Mouse (Mus musculus) intestine, postnatal 0 days (tissue): Measurements from ENCODE around the gene Fam69b. TPM values are rescaled to one million over a fixed set of nuclear protein-coding genes. Genes with fewer than 3 reads are reported as not detected.

Experiments used
- ATAC-seq: fragments of 200-750 bp; cut with Nextera tagmentation; 2 replicates; pipeline ENCODE4 v1.8.0; 2017; ENCODE audit warnings: mild to moderate bottlenecking, moderate TSS enrichment, moderate library complexity
- H3K27ac ChIP-seq: fragments of 300-500 bp; sonication (generic); 2 replicates; pipeline ENCODE4 v1.5.1; 2014; ENCODE audit warnings: mild to moderate bottlenecking, low read depth, low read length, moderate library complexity
- H3K27me3 ChIP-seq: fragments of 300-500 bp; sonication (generic); replicated peaks from 2 replicates; pipeline ENCODE4 v1.6.1; 2014; ENCODE audit warnings: low read length, mixed read lengths; ENCODE audit not compliant: control insufficient read depth, insufficient read depth
- H3K36me3 ChIP-seq: fragments of 300-500 bp; sonication (generic); 2 replicates; pipeline ENCODE4 v1.6.1; 2014; ENCODE audit warnings: mild to moderate bottlenecking, moderate library complexity; ENCODE audit not compliant: control insufficient read depth, insufficient read depth
- H3K4me1 ChIP-seq: fragments of 300-500 bp; sonication (generic); replicated peaks from 2 replicates; pipeline ENCODE4 v1.6.1; 2014; ENCODE audit warnings: antibody characterized with exemption, low read length, mixed read lengths; ENCODE audit not compliant: control insufficient read depth, insufficient read depth
- H3K4me2 ChIP-seq: fragments of 300-500 bp; sonication (generic); replicated peaks from 2 replicates; pipeline ENCODE4 v1.6.1; 2014; ENCODE audit warnings: low read depth, mild to moderate bottlenecking, moderate library complexity
- H3K4me3 ChIP-seq: fragments of 300-500 bp; sonication (generic); 2 replicates; pipeline ENCODE4 v1.5.1; 2014; ENCODE audit warnings: low read depth, low read length
- H3K9ac ChIP-seq: fragments of 300-500 bp; sonication (generic); 2 replicates; pipeline ENCODE4 v1.6.1; 2014; ENCODE audit warnings: mild to moderate bottlenecking, low read depth, low read length
- H3K9me3 ChIP-seq: fragments of 300-500 bp; sonication (generic); 2 replicates; pipeline ENCODE4 v1.6.1; 2016; ENCODE audit warnings: mixed run types; ENCODE audit not compliant: control insufficient read depth
- CTCF ChIP-seq: sonication (generic); IDR thresholded peaks from 2 replicates; pipeline ENCODE4 v1.5.1; 2016; ENCODE audit warnings: low read depth, mild to moderate bottlenecking, control low read depth, antibody characterized with exemption, moderate library complexity
- WGBS: fragments of 180-500 bp; shearing (Covaris S2); extraction: QIAGEN DNeasy Blood & Tissue Kit; methylation state at CpG from one replicate; pipeline ENCODE4 v1.1.7; 2014; 5-methylcytosine and 5-hydroxymethylcytosine counted together
- polyA plus RNA-seq: library from polyadenylated mRNA; unstranded; fragments of >200 nt; fragmentation: Nextera tagmentation; extraction: Ambion mirVana; gene quantifications from 2 replicates; pipeline ENCODE4 v1.2.1, GENCODE M21; 2015

Fam69b gene
- polyA plus RNA-seq, 1 experiment from 2014 or later: 6.9 TPM

DNA sequence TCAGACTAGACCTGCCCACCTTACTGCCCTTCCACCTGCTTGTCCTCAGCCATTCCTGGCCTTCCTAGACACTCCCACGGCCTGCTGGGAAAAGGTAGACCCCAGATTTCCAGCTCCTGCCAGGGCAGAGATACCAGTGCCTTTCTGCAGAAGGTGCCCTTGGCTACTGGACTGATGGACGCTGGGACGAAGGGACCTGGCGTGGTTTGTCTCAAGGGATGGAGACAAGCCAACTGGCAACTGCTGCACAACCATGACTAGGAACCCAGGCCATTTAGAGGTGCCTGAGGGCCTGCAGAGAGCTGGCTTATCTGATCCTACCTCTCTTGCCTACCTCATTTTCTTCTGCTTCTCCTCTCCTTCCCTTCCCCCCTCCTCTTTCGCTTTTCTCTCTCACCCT lies 13.4 kb upstream of the Fam69b start:
- TF ChIP-seq CTCF: no peak
- no peak for ATAC-seq
- H3K9me3 ChIP-seq: no peaks in the 10 kb centered on the region
- no peak overlapping the region for H3K4me3 ChIP-seq
- no peak overlapping the region for H3K9ac ChIP-seq
- no peaks in the 10 kb centered on the region for H3K36me3 ChIP-seq
- peaks cover 4% of the 10 kb centered on the region; the same call in 1 of the 2 replicates for H3K4me1 ChIP-seq
- no peak overlapping the region for H3K27ac ChIP-seq
- 71% methylated on average over 5 of the region's 5 CpGs for WGBS
- no peak overlapping the region for H3K4me2 ChIP-seq
- no peaks in the 10 kb centered on the region for H3K27me3 ChIP-seq

DNA sequence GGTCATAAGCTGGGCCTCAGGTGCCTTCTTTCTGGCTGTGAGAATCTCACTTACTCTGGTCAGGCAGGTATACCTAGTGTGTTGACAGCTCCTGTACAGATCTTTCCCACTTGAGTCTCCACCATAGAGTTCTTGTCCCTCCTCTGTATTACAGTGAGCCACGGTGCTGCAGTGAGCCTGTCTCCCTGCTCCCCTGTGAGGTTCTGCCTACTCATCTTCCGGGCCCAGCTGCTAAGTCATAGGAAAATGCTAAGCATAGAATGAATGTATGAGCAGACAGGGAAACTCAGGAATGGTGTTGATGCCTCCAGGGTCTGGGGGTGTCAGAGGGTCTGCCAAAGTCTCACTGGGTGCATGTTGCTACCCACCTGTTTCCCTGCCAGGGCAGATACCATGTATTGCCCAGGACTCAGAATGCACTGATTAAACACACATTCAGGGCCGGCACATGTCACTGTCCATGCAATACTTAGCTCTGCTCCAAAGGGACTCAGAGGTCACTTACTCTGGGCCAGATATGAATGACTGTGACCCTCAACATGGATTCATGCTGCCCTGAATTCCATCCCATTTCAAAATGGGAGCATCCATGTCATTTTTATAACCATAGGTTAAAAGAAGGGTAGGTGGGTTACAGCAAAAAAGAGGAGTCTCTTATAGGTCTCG lies 12.7 kb upstream of the Fam69b start:
- ATAC-seq: no peak
- 76% methylated on average over 4 of the region's 4 CpGs for WGBS
- Histone ChIP-seq H3K27ac (no peak overlapping the region), H3K27me3 (no peaks in the 10 kb centered on the region), H3K9me3 (no peaks in the 10 kb centered on the region), H3K4me3 (no peak overlapping the region), H3K36me3 (no peaks in the 10 kb centered on the region), H3K4me1 (no peaks in the 10 kb centered on the region), H3K9ac (no peak overlapping the region), H3K4me2 (no peak overlapping the region)
- no peak for TF ChIP-seq CTCF

DNA sequence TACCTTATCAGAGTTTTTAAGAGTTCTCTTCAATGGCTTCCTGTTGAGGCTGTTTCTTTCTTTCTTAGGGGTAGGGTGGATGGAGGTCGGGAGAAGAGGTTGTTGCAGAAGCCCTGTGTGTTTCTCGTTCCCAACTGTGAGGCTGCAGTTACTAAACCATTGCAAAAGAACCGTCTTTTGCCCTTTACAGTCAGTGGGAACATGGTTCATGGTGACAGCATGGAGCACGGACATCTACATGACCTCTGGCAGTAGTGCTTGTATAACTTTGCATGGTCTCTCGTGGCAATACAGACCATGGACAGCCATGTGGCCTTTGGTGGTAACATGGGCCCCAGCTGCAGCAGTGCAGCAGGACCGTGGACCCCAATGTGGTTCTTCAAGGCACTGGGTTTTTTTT lies 10.9 kb upstream of the Fam69b start:
- no peak for ATAC-seq
- H3K36me3 ChIP-seq: no peaks in the 10 kb centered on the region
- H3K4me1 ChIP-seq: no peaks in the 10 kb centered on the region
- H3K4me3 ChIP-seq: no peak overlapping the region
- H3K4me2 ChIP-seq: no peak overlapping the region
- whole genome bisulfite sequencing: 82% methylated on average over 6 of the region's 6 CpGs
- H3K9me3 ChIP-seq: no peaks in the 10 kb centered on the region
- no peaks in the 10 kb centered on the region for H3K27me3 ChIP-seq
- no peak for TF ChIP-seq CTCF
- no peak overlapping the region for H3K9ac ChIP-seq
- no peak overlapping the region for H3K27ac ChIP-seq

DNA sequence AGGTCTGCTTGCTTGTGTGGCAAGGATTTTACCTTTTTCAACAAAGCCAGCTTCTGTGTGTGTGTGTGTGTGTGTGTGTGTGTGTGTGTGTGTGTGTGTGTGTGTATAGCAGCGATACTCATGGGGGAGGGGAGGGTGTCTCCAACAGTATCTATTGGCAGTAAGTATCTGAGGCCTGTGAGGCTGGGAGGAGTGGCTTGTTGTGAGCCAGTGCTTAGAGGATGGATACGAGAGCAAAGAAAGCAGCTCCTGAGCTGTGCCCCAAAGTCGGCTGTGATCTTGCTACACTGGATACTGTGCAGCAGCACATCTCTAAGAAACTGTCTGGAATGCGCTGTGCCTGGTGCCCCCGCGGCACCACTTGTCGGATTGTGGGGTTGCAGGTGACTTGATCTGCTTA lies 10.3 kb upstream of the Fam69b start:
- H3K4me1 ChIP-seq: no peaks in the 10 kb centered on the region
- WGBS: 57% methylated on average over 7 of the region's 7 CpGs
- no peak overlapping the region for H3K4me3 ChIP-seq
- no peak overlapping the region for H3K9ac ChIP-seq
- TF ChIP-seq CTCF: no peak
- no peak overlapping the region for H3K27ac ChIP-seq
- H3K4me2 ChIP-seq: no peak overlapping the region
- H3K36me3 ChIP-seq: no peaks in the 10 kb centered on the region
- no peaks in the 10 kb centered on the region for H3K27me3 ChIP-seq
- ATAC-seq: no peak
- no peaks in the 10 kb centered on the region for H3K9me3 ChIP-seq

DNA sequence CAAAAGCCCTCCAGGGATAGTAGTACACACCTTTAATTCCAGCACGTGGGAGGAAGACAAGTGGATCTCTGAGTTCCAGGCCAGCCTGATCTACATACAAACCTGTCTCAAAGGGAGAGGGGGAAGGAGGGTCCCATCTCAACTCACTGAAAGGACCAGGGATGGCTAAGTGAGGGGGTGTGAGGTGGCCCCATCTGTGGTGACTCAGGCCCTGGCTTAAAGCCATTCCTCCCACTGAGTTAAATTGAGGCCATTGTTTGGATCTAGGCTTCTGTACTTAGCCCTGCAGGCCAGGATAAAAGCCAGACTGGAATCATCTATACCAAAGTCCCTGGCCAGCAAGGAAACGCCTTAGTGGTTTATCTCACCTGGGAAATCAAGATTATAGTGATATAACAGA lies 7.0 kb upstream of the Fam69b start:
- WGBS: 28% methylated on average over 2 of the region's 2 CpGs
- Histone ChIP-seq H3K27ac (no peak overlapping the region), H3K4me2 (no peak overlapping the region), H3K36me3 (no peaks in the 10 kb centered on the region), H3K9me3 (no peaks in the 10 kb centered on the region), H3K27me3 (no peaks in the 10 kb centered on the region), H3K4me3 (no peak overlapping the region), H3K4me1 (no peaks in the 10 kb centered on the region), H3K9ac (no peak overlapping the region)
- no peak for TF ChIP-seq CTCF
- ATAC-seq: peak; percentile 23; the same call in 1 of the 2 replicates

DNA sequence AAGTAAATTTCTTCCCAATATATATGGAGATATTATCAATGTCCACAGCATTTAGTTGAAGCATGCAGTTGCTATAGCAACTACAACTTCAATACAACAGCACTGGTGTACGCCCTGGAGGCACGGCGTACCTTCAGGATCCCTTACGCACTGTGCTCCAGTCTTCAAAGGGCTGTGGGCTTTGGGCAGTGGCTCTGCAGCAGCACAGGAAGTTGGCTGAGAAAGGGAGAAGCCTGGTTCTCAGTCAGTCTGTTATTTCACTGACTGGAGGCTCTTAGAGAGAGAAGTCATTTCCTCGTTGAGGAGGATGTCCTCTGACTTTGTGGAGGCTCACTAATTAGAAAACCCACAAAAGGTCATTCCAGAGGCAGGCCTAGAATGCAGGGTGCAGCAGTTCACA lies 5.3 kb upstream of the Fam69b start:
- H3K9me3 ChIP-seq: no peaks in the 10 kb centered on the region
- H3K4me3 ChIP-seq: no peak overlapping the region
- H3K27ac ChIP-seq: no peak overlapping the region
- no peaks in the 10 kb centered on the region for H3K36me3 ChIP-seq
- H3K4me2 ChIP-seq: no peak overlapping the region
- H3K4me1 ChIP-seq: no peaks in the 10 kb centered on the region
- no peak for TF ChIP-seq CTCF
- H3K27me3 ChIP-seq: no peaks in the 10 kb centered on the region
- no peak for ATAC-seq
- H3K9ac ChIP-seq: no peak overlapping the region
- 63% methylated on average over 5 of the region's 5 CpGs for WGBS
